Mouse (Mus musculus): ENCODE data around the gene Tmem270. TPM values are rescaled to one million over a fixed set of nuclear protein-coding genes. Genes with fewer than 3 reads are reported as not detected.
A peak's percentile ranks its signal among the peaks of the same experiment; 100 is the strongest.

Gene Tmem270
- polyA plus RNA-seq, 1 experiment from 2014 or later, result not detected

GRCm38 (mm10) chr5:134911901-134912300, 5.4 kb upstream of the Tmem270 start:
- H3K9ac ChIP-seq (replicated peaks; ENCODE audit: low read depth), result no peak overlapping the region
- peak; percentile 35 for DNase-seq (ENCODE audit: low spot score)
- H3K27me3 ChIP-seq (replicated peaks; ENCODE audit: insufficient read depth, low read length), result no peaks in the 10 kb centered on the region
- no peak for TF ChIP-seq EP300 (IDR thresholded peaks at IDR 0.05)
- TF ChIP-seq CTCF (IDR thresholded peaks at IDR 0.05), result no peak
- no peaks in the 10 kb centered on the region for H3K4me1 ChIP-seq (ENCODE audit: insufficient read depth, low read depth, low read length)
- H3K27ac ChIP-seq (ENCODE audit: low read length), result no peak overlapping the region
- H3K9me3 ChIP-seq (ENCODE audit: low read length), result no peaks in the 10 kb centered on the region
- H3K4me2 ChIP-seq (replicated peaks; ENCODE audit: low read depth, low read length), result no peak overlapping the region
- 73% methylated on average over 2 of the region's 2 CpGs for WGBS
- H3K36me3 ChIP-seq (ENCODE audit: insufficient read depth, low read length), result no peaks in the 10 kb centered on the region
- ATAC-seq, result 0 out of 2 replicates have a peak, but pooled peaks have one; percentile 18
- H3K4me3 ChIP-seq (ENCODE audit: low read depth, low read length), result no peak overlapping the region

GRCm38 (mm10) chr5:134907135-134907534, 602 bp upstream of the Tmem270 start:
- Histone ChIP-seq H3K27ac (ENCODE audit: low read length) (no peak overlapping the region), H3K4me1 (ENCODE audit: insufficient read depth, low read depth, low read length) (no peaks in the 10 kb centered on the region), H3K36me3 (ENCODE audit: insufficient read depth, low read length) (no peaks in the 10 kb centered on the region), H3K27me3 (replicated peaks; ENCODE audit: insufficient read depth, low read length) (no peaks in the 10 kb centered on the region), H3K9me3 (ENCODE audit: low read length) (no peaks in the 10 kb centered on the region), H3K4me3 (ENCODE audit: low read depth, low read length) (no peak overlapping the region), H3K9ac (replicated peaks; ENCODE audit: low read depth) (no peak overlapping the region), H3K4me2 (replicated peaks; ENCODE audit: low read depth, low read length) (no peak overlapping the region)
- DNase-seq (ENCODE audit: low spot score) (peak; percentile 95), ATAC-seq (peak; percentile 89)
- under 1% methylated on average over 13 of the region's 13 CpGs for WGBS
- TF ChIP-seq EP300 (IDR thresholded peaks at IDR 0.05), result no peak
- peak; percentile 99 for TF ChIP-seq CTCF (IDR thresholded peaks at IDR 0.05)

- DNase-seq (ENCODE audit: low spot score), result no peak
- H3K27ac ChIP-seq (ENCODE audit: low read length), result no peak overlapping the region
- no peaks in the 10 kb centered on the region for H3K27me3 ChIP-seq (replicated peaks; ENCODE audit: insufficient read depth, low read length)
- WGBS, result 59% methylated on average over 8 of the region's 8 CpGs
- H3K4me2 ChIP-seq (replicated peaks; ENCODE audit: low read depth, low read length), result no peak overlapping the region
- H3K4me3 ChIP-seq (ENCODE audit: low read depth, low read length), result no peak overlapping the region
- no peaks in the 10 kb centered on the region for H3K9me3 ChIP-seq (ENCODE audit: low read length)
- TF ChIP-seq EP300 (IDR thresholded peaks at IDR 0.05) (no peak), CTCF (IDR thresholded peaks at IDR 0.05) (no peak)
- no peak for ATAC-seq
- H3K4me1 ChIP-seq (ENCODE audit: insufficient read depth, low read depth, low read length), result peaks cover 3% of the 10 kb centered on the region; the same call in 1 of the 2 replicates
- H3K9ac ChIP-seq (replicated peaks; ENCODE audit: low read depth), result no peak overlapping the region
- H3K36me3 ChIP-seq (ENCODE audit: insufficient read depth, low read length), result no peaks in the 10 kb centered on the region
Measured at GRCm38 (mm10) chr5:134901644-134902027, 4.9 kb downstream of the Tmem270 start.

- no peak overlapping the region for H3K4me2 ChIP-seq (replicated peaks; ENCODE audit: low read depth, low read length)
- no peaks in the 10 kb centered on the region for H3K9me3 ChIP-seq (ENCODE audit: low read length)
- peak; percentile 85 for DNase-seq (ENCODE audit: low spot score)
- H3K9ac ChIP-seq (replicated peaks; ENCODE audit: low read depth), result no peak overlapping the region
- no peaks in the 10 kb centered on the region for H3K27me3 ChIP-seq (replicated peaks; ENCODE audit: insufficient read depth, low read length)
- peaks cover 3% of the 10 kb centered on the region; the same call in 1 of the 2 replicates for H3K4me1 ChIP-seq (ENCODE audit: insufficient read depth, low read depth, low read length)
- peak; percentile 60 for ATAC-seq
- no peak overlapping the region for H3K4me3 ChIP-seq (ENCODE audit: low read depth, low read length)
- no peaks in the 10 kb centered on the region for H3K36me3 ChIP-seq (ENCODE audit: insufficient read depth, low read length)
- TF ChIP-seq CTCF (IDR thresholded peaks at IDR 0.05) (peak; percentile 76), EP300 (IDR thresholded peaks at IDR 0.05) (no peak; the same call in 1 of the 2 replicates)
- H3K27ac ChIP-seq (ENCODE audit: low read length), result no peak overlapping the region
- WGBS, result 25% methylated on average over 12 of the region's 12 CpGs
Measured at GRCm38 (mm10) chr5:134901012-134901643, 5.4 kb downstream of the Tmem270 start.

GRCm38 (mm10) chr5:134897596-134897995, 8.9 kb downstream of the Tmem270 start:
- 38% methylated on average over 17 of the region's 17 CpGs for WGBS
- Histone ChIP-seq H3K9me3 (ENCODE audit: low read length) (no peaks in the 10 kb centered on the region), H3K27ac (ENCODE audit: low read length) (peak overlapping the region; percentile 57), H3K4me1 (ENCODE audit: insufficient read depth, low read depth, low read length) (peaks cover 3% of the 10 kb centered on the region; the same call in 1 of the 2 replicates), H3K9ac (replicated peaks; ENCODE audit: low read depth) (no peak overlapping the region), H3K36me3 (ENCODE audit: insufficient read depth, low read length) (no peaks in the 10 kb centered on the region), H3K27me3 (replicated peaks; ENCODE audit: insufficient read depth, low read length) (no peaks in the 10 kb centered on the region), H3K4me3 (ENCODE audit: low read depth, low read length) (no peak overlapping the region), H3K4me2 (replicated peaks; ENCODE audit: low read depth, low read length) (no peak overlapping the region)
- peak; percentile 70 for TF ChIP-seq EP300 (IDR thresholded peaks at IDR 0.05)
- no peak for TF ChIP-seq CTCF (IDR thresholded peaks at IDR 0.05)
- DNase-seq (ENCODE audit: low spot score) (peak; percentile 66), ATAC-seq (peak; percentile 51)

GRCm38 (mm10) chr5:134896965-134897364, 9.6 kb downstream of the Tmem270 start:
- TF ChIP-seq EP300 (IDR thresholded peaks at IDR 0.05) (no peak), CTCF (IDR thresholded peaks at IDR 0.05) (no peak)
- no peak for ATAC-seq
- H3K27ac ChIP-seq (ENCODE audit: low read length), result peak overlapping the region; percentile 57

More at GRCm38 (mm10) chr5:134896965-134897364, 9.6 kb downstream of the Tmem270 start:
- peaks cover 3% of the 10 kb centered on the region; the same call in 1 of the 2 replicates for H3K4me1 ChIP-seq (ENCODE audit: insufficient read depth, low read depth, low read length)
- no peaks in the 10 kb centered on the region for H3K36me3 ChIP-seq (ENCODE audit: insufficient read depth, low read length)
- H3K27me3 ChIP-seq (replicated peaks; ENCODE audit: insufficient read depth, low read length), result no peaks in the 10 kb centered on the region
- no peak overlapping the region for H3K9ac ChIP-seq (replicated peaks; ENCODE audit: low read depth)
- no peak overlapping the region for H3K4me3 ChIP-seq (ENCODE audit: low read depth, low read length)
- no peak for DNase-seq (ENCODE audit: low spot score)
- WGBS, result 86% methylated on average over 7 of the region's 8 CpGs
- H3K9me3 ChIP-seq (ENCODE audit: low read length), result no peaks in the 10 kb centered on the region
- no peak overlapping the region for H3K4me2 ChIP-seq (replicated peaks; ENCODE audit: low read depth, low read length)
